Mouse (Mus musculus) heart, embryonic 11.5 days (tissue): ENCODE measurements around the gene Nexn. TPM values are rescaled to one million over a fixed set of nuclear protein-coding genes. Genes with fewer than 3 reads are reported as not detected.

Source experiments
- ATAC-seq: fragments of 200-750 bp; cut with Nextera tagmentation; replicated peaks from 2 replicates; pipeline ENCODE4 v1.8.0; 2017; ENCODE audit warnings: moderate library complexity; ENCODE audit not compliant: insufficient number of reproducible peaks, low FRiP score, low TSS enrichment
- H3K27ac ChIP-seq: fragments of 300-500 bp; sonication (generic); 2 replicates; pipeline ENCODE4 v1.5.1; 2014; ENCODE audit warnings: mild to moderate bottlenecking, low read depth, low read length
- H3K27me3 ChIP-seq: fragments of 300-500 bp; sonication (generic); 2 replicates; pipeline ENCODE4 v1.6.1; 2014; ENCODE audit warnings: mild to moderate bottlenecking, low read length, mixed read lengths; ENCODE audit not compliant: control insufficient read depth, insufficient read depth
- H3K36me3 ChIP-seq: fragments of 300-500 bp; sonication (generic); 2 replicates; pipeline ENCODE4 v1.6.1; 2014; ENCODE audit warnings: mild to moderate bottlenecking, low read length, moderate library complexity, mixed read lengths; ENCODE audit not compliant: control insufficient read depth, insufficient read depth
- H3K4me1 ChIP-seq: fragments of 300-500 bp; sonication (generic); 2 replicates; pipeline ENCODE4 v1.6.1; 2014; ENCODE audit warnings: low read length; ENCODE audit not compliant: control insufficient read depth, insufficient read depth
- H3K4me2 ChIP-seq: fragments of 300-500 bp; sonication (generic); 2 replicates; pipeline ENCODE4 v1.6.1; 2014; ENCODE audit warnings: mild to moderate bottlenecking, moderate library complexity
- H3K4me3 ChIP-seq: fragments of 300-500 bp; sonication (generic); 2 replicates; pipeline ENCODE4 v1.5.1; 2014; ENCODE audit warnings: low read depth, low read length
- H3K9ac ChIP-seq: fragments of 300-500 bp; sonication (generic); 2 replicates; pipeline ENCODE4 v1.6.1; 2014; ENCODE audit warnings: mild to moderate bottlenecking, low read depth, low read length, moderate library complexity
- H3K9me3 ChIP-seq: fragments of 300-500 bp; sonication (generic); replicated peaks from 2 replicates; pipeline ENCODE4 v1.6.1; 2016; ENCODE audit warnings: low read length; ENCODE audit not compliant: control insufficient read depth
- WGBS: fragments of 180-500 bp; shearing (Covaris S2); extraction: QIAGEN DNeasy Blood & Tissue Kit; methylation state at CpG from one replicate; pipeline ENCODE4 v1.1.7; 2014; ENCODE audit not compliant: insufficient replicate concordance; 5-methylcytosine and 5-hydroxymethylcytosine counted together
- polyA plus RNA-seq: library from polyadenylated mRNA; unstranded; fragments of >200 nt; fragmentation: Nextera tagmentation; extraction: Ambion mirVana; gene quantifications from 2 replicates; pipeline ENCODE4 v1.2.1, GENCODE M21; 2014

Nexn gene
- polyA plus RNA-seq, 1 experiment from 2014 or later: 210 TPM

DNA sequence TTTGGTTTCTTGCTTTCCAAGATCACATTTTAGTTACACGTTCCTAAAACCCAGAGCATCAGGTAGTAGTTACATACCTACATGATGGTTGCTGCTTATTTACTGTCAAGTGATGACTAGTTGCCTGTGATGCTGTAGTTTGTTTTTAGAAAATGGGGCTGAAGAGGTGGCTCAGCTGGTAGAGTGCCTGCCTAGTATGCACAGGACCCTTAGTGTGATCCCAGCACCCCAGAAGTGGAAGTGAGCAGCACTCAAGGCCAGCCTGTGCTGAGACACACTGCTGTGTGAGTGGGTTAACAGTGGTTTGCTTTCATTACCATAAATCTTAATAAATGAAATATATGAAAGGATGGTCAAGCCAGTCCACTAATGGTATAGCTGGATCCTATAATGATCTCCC, 26.6 kb downstream of the Nexn start:
- no peaks in the 10 kb centered on the region for H3K9me3 ChIP-seq
- H3K27ac ChIP-seq: no peak overlapping the region
- ATAC-seq: no peak
- H3K4me3 ChIP-seq: no peak overlapping the region
- no peaks in the 10 kb centered on the region for H3K4me1 ChIP-seq
- H3K9ac ChIP-seq: no peak overlapping the region
- H3K4me2 ChIP-seq: no peak overlapping the region
- 89% methylated on average over 1 of the region's 1 CpGs for WGBS
- H3K27me3 ChIP-seq: no peaks in the 10 kb centered on the region
- H3K36me3 ChIP-seq: peaks cover 20% of the 10 kb centered on the region

DNA sequence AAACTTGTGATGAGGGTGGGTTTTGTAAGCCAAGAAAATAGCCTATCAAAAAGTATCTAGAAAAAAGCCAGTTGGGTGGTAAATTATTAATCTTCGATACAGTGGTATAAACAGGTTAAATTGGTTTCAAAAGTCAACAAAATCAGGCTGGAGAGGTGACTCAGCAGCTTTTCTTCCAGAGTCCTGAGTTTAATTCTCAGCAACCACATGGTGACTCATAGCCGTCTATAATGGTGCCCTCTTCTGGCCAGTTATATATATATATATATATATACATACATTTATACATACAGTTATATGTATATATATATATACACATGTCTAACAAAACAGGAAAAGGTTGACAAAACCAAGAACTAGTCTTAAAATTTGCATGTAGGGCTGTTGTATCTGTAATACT, 27.3 kb downstream of the Nexn start:
- WGBS: 66% methylated on average over 2 of the region's 2 CpGs
- Histone ChIP-seq H3K9me3 (no peaks in the 10 kb centered on the region), H3K36me3 (peaks cover 22% of the 10 kb centered on the region), H3K4me3 (no peak overlapping the region), H3K27ac (no peak overlapping the region), H3K4me2 (no peak overlapping the region), H3K4me1 (no peaks in the 10 kb centered on the region), H3K9ac (no peak overlapping the region), H3K27me3 (no peaks in the 10 kb centered on the region)
- ATAC-seq: 0 out of 2 replicates have a peak, but pooled peaks have one; percentile 43

DNA sequence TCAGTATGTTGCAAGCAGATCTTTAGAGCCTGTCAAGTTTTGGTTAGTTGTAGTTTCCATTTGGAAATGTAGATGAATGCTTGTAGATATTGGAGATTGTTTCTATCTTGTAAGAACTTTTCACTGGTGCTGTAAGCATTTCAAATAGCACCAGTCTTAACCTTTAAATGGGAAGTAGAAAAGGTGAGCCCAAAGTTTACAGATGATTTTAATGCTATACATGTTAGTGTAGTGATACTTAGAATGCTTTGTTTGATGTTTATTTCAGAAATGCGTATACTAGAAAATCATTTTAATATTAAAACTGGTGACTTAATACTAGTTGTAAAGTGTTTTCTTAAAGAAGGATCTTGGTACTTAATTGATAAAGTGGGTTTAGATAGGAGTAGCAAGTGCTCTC, 30.3 kb downstream of the Nexn start:
- Histone ChIP-seq H3K4me1 (peaks cover 4% of the 10 kb centered on the region; the same call in 1 of the 2 replicates), H3K4me3 (no peak overlapping the region), H3K27ac (no peak overlapping the region), H3K36me3 (peaks cover 26% of the 10 kb centered on the region), H3K9ac (no peak overlapping the region), H3K27me3 (no peaks in the 10 kb centered on the region), H3K9me3 (no peaks in the 10 kb centered on the region), H3K4me2 (no peak overlapping the region)
- no peak for ATAC-seq
- WGBS: 92% methylated on average over 1 of the region's 1 CpGs

DNA sequence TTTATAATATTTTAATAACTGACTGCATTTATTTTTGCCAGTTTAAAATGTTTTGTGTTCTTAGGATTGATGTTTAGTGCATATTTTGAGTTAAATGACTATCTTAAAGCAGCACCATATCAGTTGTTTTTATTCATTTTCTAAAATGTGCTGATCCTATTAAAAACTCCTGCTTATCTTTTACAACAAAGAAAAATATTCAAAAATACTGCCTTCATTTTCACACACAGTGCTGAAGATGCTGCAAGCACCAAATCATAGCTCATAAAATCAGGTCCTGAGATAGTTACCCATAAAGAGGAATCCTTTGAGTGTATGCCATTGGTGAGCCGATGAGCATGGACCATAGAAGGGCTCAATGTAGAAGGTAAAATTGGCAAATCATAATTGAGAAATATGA, 30.9 kb downstream of the Nexn start:
- no peak for ATAC-seq
- peaks cover 4% of the 10 kb centered on the region; the same call in 1 of the 2 replicates for H3K4me1 ChIP-seq
- no peaks in the 10 kb centered on the region for H3K27me3 ChIP-seq
- H3K9me3 ChIP-seq: no peaks in the 10 kb centered on the region
- H3K27ac ChIP-seq: no peak overlapping the region
- H3K9ac ChIP-seq: no peak overlapping the region
- peaks cover 24% of the 10 kb centered on the region for H3K36me3 ChIP-seq
- no peak overlapping the region for H3K4me2 ChIP-seq
- WGBS: 90% methylated on average over 1 of the region's 1 CpGs
- H3K4me3 ChIP-seq: no peak overlapping the region

DNA sequence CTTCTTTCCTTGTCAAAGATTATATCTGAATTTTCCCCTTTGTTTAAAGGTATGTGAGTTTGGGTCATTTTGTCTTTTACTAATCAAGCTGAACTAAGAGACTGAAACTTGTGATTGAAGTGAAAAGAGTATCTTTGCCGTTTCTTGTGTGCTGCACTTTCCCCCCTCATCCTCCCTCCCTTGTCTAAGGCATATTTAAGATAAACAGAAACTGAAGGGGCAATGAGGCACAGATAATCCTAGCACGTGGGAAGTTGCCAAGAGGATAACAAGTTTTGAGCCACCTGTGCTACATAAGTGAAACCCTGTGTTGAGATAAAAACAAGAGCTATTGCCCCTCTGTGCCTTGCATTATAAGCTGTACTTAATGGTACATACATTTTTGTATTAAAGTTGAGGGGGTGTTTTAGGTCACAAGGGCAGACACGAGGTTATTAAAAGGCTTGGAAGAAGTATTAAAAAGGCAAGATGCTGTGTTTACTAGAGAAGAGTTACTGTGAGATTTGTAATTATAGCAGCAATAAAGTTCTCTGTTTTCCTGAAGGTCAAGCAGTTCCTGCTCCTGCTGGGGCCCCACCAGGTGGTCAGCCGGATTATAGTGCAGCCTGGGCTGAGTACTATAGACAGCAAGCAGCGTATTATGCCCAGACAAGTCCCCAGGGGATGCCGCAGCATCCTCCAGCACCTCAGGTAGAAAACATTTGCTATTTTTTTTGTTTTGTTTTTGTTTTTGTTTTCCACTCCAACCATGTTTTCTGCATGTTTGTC, 34.6 kb downstream of the Nexn start:
- Histone ChIP-seq H3K9me3 (no peaks in the 10 kb centered on the region), H3K4me1 (peaks cover 4% of the 10 kb centered on the region; the same call in 1 of the 2 replicates), H3K9ac (no peak overlapping the region), H3K27ac (peak overlapping the region; percentile 22; the same call in 1 of the 2 replicates), H3K27me3 (no peaks in the 10 kb centered on the region), H3K4me3 (no peak overlapping the region), H3K36me3 (peaks cover 26% of the 10 kb centered on the region), H3K4me2 (no peak overlapping the region)
- no peak for ATAC-seq
- WGBS: 58% methylated on average over 6 of the region's 6 CpGs

DNA sequence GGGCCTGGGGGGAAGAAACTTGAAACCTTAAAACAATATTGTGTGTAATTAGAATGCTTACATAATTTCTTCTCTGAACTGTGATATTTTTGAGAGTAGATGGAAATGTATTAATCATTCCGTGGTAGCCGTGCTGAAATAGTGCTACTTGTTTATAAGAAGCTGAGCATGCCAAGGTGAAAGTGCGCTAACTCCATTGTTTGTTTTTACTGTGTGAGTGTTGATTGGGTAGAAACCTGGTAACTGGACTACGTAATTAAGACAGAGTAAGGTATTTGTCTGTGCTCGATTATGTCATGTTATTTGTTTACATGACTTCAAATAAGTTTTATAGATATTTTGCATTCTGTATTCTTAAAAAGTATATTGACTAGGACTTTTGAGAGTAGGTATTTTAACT, 36.9 kb downstream of the Nexn start:
- H3K4me2 ChIP-seq: no peak overlapping the region
- no peak overlapping the region for H3K27ac ChIP-seq
- no peaks in the 10 kb centered on the region for H3K27me3 ChIP-seq
- peaks cover 31% of the 10 kb centered on the region for H3K36me3 ChIP-seq
- H3K9me3 ChIP-seq: no peaks in the 10 kb centered on the region
- H3K9ac ChIP-seq: no peak overlapping the region
- ATAC-seq: no peak
- no peak overlapping the region for H3K4me3 ChIP-seq
- 90% methylated on average over 5 of the region's 5 CpGs for WGBS
- H3K4me1 ChIP-seq: peaks cover 4% of the 10 kb centered on the region; the same call in 1 of the 2 replicates

DNA sequence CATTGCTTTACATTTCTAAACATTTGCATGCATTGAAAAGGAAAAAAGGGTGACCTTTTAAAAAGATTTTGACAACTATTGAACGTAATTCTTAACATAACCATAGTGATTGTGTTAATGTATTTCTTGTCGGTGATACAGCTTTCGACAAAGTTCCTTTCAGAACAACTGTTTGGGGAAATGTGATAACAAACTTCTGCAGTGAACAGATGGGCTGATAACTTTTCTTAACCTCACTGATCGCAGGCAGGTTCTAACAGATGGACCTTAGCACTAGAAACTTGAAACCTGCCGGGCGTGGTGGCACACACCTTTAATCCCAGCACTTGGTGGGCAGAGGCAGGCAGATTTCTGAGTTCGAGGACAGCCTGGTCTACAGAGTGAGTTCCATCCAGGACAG, 37.3 kb downstream of the Nexn start:
- Histone ChIP-seq H3K27me3 (no peaks in the 10 kb centered on the region), H3K4me1 (peaks cover 4% of the 10 kb centered on the region; the same call in 1 of the 2 replicates), H3K9ac (no peak overlapping the region), H3K9me3 (no peaks in the 10 kb centered on the region), H3K36me3 (peaks cover 35% of the 10 kb centered on the region), H3K4me3 (no peak overlapping the region), H3K4me2 (no peak overlapping the region), H3K27ac (no peak overlapping the region)
- ATAC-seq: no peak
- 86% methylated on average over 7 of the region's 7 CpGs for WGBS

DNA sequence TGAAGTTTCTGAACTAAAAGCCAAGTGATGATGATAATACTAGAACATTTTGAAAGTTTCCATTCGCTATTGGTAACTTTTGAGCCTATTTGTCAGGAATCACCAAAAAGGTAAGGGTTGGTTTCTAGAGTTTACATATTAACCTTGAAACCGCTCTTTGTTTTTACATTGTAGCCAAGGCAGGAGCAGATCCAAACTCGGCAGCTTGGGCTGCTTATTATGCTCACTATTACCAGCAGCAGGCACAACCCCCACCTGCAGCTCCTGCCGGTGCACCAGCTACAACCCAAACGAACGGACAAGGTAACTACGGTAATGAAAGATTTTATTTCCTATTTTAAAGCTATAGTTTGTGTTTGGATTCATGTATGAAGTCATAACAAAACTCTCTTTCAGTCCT, 40.2 kb downstream of the Nexn start:
- Histone ChIP-seq H3K36me3 (peaks cover 47% of the 10 kb centered on the region), H3K9me3 (no peaks in the 10 kb centered on the region), H3K4me1 (no peaks in the 10 kb centered on the region), H3K27ac (no peak overlapping the region), H3K9ac (no peak overlapping the region), H3K27me3 (no peaks in the 10 kb centered on the region), H3K4me3 (no peak overlapping the region), H3K4me2 (no peak overlapping the region)
- 92% methylated on average over 7 of the region's 7 CpGs for WGBS
- no peak for ATAC-seq

DNA sequence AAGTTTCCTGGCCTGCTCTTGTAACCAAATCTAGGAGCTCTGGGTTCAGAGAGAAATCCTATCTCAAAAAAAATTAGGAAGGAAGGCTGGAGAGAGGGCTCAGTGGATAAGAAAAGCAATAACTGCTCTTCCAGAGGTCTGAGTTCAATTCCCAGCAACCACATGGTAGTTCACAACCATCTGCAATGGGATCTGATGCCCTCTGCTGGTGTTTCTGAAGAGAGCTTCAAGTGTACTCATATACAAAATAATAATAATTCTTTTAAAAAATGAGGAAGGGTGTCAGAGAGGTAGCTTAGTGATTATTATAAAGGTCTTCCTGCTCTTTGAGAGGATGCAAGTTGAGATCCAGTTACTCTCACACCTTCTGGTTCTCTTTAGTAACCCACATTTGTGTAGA, 41.2 kb downstream of the Nexn start:
- H3K27ac ChIP-seq: no peak overlapping the region
- no peak overlapping the region for H3K9ac ChIP-seq
- H3K9me3 ChIP-seq: no peaks in the 10 kb centered on the region
- H3K27me3 ChIP-seq: no peaks in the 10 kb centered on the region
- H3K4me1 ChIP-seq: no peaks in the 10 kb centered on the region
- H3K4me2 ChIP-seq: no peak overlapping the region
- peaks cover 50% of the 10 kb centered on the region for H3K36me3 ChIP-seq
- no peak overlapping the region for H3K4me3 ChIP-seq
- no peak for ATAC-seq
